Mouse (Mus musculus): Measurements from ENCODE around the gene Pex19.

- TF ChIP-seq CTCF (IDR thresholded peaks at IDR 0.05; ENCODE audit: extremely low read depth, insufficient read depth, low read length) (no peak), POLR2A (IDR thresholded peaks at IDR 0.05; ENCODE audit: extremely low read depth, insufficient read depth, low read length) (no peak)
These were observed 22.9 kb upstream of the Pex19 start for GRCm38 (mm10) chr1:172103619-172104018.
